Mouse (Mus musculus): ENCODE measurements around the gene Mgrn1. TPM values are rescaled to one million over a fixed set of nuclear protein-coding genes. Genes with fewer than 3 reads are reported as not detected.

Gene Mgrn1
- total RNA-seq, 2 experiments from 2014 or later, result 219 to 221 TPM

DNA sequence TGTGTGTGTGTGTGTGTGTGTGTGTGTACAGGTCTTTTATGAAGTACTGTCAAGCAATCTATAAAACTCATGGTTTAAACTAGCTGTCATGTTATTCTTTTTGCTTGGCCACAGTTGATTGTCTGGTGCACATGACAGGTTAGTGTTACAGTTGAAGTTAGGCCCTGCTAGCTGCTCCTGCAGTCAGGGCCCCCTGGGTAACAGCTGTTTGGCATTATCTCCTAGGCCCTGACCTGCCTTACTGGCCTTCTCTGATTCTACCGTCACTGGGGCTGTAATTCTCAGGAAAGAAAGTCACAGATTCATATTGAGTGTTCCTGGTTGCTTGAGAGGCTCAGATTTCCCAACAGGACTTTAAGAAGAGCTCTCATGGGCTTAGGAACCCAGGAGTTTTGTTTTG, 19.5 kb downstream of the Mgrn1 start:
- DNase-seq (ENCODE audit: extremely low spot score in 1 of 2, low spot score in 1 of 2), result no peak

DNA sequence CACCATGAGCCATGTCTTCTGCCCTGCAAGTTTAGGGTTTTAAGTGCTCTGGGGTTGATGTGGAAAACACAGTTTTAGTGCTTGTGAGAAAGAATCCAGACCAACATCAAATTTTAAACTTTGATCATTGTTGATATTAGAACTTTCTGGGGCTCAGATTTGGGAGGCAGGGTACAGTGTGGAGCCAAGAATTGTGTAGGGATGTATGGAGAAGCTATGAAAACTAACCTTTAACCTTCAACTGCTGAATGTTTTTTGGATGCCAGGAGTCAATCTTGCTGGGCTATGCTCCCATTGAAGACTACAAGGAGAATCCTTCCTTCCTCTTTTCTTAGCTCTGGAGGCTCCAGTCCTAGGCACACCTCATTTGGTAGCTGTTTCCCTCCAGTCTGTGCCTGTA, 20.5 kb downstream of the Mgrn1 start:
- no peak for DNase-seq (ENCODE audit: extremely low spot score in 1 of 2, low spot score in 1 of 2)

DNA sequence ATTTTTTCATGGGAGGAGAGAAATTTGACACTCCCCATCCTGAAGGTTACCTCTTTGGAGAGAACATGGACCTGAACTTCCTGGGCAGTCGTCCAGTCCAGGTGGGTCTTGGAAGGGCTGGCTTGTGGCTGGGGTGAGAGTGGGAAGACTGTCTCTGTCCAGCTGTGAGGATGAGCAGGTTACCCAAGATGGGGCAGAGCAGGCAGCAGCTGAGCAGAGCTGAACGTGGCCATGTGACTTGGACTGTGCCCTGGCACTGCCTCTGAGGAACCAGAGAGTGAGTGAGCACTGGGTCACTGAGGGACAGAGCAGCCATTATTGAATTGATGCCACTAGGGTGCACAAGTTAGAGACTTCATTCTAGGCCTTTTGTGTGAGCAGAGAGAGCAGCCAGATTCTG, 21.3 kb downstream of the Mgrn1 start:
- no peak for DNase-seq (ENCODE audit: extremely low spot score in 1 of 2, low spot score in 1 of 2)

DNA sequence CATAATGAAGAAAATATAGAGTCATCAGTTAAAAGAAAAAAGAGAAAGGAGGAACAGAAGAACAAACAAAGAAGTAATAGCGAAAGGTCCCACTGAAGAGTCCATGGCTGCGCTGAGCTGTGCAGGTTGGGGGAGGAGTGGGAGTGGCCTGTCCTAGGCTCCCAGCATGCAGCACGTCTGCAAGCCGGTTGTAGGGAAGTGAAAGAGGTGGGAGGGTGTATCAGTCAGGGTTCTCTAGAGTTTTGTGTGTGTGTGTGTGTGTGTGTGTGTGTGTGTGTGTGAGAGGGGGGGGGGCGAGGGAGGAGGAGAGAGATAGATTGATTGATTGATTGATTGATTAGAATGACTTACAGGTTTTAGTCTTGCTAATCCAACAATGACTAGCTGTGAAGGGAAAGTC, 21.9 kb downstream of the Mgrn1 start:
- DNase-seq (ENCODE audit: extremely low spot score in 1 of 2, low spot score in 1 of 2), result no peak

DNA sequence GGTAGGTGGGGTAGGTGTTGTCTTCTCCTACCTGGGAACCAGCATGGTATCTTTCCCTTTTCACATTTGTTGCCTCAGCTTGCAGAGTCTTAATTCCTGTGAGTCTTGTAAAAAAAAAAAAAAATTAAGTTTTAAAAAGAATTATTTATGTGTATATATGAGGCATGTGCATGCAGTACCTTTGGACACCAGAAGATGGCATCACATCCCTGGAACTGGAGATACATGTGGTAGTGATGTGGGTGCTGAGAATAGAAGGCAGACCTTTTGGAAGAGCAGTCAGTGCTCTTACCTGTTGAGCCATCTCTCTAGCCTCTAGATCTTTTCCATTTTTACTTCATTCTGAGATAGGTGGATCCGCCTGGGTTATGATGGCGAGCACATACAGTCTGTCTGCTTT, 23.7 kb downstream of the Mgrn1 start:
- no peak for DNase-seq (ENCODE audit: extremely low spot score in 1 of 2, low spot score in 1 of 2)

DNA sequence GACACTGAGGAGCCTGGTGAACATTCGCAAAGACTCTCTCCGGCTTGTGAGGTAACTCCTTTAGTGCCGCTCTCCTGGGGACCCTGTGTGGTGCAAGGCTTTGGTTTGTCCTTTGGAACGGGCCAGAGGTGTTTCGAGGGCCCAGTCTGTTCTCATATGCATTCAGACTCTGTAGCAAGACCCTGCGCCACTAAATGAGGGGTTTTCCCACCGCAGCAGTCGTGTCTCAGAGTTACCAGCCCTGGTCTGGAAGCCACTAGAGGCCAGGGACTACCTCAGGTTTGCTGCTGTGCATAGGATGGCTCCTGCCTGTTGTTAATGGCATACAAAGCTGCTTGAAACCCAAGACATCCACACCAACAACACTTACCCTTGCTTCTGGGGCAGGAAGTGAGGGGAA, 24.7 kb downstream of the Mgrn1 start:
- DNase-seq (ENCODE audit: extremely low spot score in 1 of 2, low spot score in 1 of 2), result no peak

DNA sequence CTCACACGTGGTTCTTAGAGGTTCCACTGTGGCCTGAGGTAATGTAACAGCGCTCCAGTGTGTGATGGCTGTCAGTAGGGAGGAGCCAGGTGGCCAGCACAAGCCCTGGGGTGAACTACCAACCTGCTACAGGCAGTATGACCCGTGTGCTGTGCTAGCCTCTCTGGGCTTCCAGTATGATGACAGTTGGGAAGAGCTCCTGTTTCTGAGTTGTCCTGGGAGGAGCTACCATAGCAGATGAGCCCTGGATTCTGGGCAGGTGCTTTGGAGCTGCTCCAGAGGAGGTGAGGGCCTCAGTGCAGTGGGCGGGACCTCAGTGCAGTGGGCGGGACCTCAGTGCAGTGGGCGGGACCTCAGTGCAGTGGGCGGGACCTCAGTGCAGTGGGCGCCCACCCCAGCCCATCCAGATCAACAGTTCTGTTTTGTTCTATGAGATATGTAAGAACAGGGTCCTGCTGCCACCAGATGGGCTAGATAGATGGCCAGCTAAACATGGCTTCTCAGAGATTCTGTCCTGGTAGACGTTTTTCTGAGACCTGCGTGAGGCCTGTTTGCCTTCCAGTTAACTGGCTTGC, 26.1 kb downstream of the Mgrn1 start:
- no peak for DNase-seq (ENCODE audit: extremely low spot score in 1 of 2, low spot score in 1 of 2)

DNA sequence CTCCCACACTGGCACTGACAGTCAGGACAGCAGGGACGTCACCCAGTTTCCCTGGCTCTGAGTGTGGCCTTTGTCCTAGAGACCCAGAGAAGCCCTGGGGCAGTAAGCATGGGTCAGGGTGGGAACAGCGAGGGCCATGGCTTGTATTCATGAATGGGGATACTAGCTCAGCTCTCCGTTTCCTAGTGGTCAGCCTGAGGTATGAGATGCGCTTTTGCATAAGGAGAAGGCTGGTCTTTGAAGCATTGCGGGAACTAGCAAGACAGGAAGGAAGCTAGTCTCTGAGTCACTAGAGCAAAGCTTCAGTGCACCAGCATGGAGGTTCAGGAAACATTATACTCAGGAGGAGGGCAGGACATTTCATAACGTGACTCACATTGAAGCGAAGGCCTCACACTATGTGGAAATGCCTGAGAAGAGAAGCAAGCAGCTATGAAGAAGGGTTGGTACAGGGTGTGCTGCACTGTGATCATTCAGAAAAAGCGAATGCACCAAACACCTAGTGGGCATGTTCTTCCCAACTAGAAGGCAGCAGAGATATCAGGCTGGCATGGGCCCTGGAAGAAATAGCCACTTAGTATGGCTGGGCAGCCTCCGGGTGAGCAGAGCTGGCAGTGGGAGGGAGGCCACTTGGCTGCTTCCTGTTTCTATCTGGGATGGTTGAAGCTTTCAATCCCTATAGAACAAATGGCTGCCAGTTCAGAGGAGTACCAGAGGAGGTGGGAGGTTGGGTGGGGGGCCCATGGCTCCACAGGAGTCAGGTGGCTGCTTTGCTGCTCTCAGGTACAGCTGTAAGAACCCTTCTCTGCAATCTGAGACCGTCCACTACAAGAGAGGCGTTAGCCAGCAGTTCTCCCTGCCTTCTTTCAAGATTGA, 27.1 kb downstream of the Mgrn1 start:
- no peak for DNase-seq (ENCODE audit: extremely low spot score in 1 of 2, low spot score in 1 of 2)

DNA sequence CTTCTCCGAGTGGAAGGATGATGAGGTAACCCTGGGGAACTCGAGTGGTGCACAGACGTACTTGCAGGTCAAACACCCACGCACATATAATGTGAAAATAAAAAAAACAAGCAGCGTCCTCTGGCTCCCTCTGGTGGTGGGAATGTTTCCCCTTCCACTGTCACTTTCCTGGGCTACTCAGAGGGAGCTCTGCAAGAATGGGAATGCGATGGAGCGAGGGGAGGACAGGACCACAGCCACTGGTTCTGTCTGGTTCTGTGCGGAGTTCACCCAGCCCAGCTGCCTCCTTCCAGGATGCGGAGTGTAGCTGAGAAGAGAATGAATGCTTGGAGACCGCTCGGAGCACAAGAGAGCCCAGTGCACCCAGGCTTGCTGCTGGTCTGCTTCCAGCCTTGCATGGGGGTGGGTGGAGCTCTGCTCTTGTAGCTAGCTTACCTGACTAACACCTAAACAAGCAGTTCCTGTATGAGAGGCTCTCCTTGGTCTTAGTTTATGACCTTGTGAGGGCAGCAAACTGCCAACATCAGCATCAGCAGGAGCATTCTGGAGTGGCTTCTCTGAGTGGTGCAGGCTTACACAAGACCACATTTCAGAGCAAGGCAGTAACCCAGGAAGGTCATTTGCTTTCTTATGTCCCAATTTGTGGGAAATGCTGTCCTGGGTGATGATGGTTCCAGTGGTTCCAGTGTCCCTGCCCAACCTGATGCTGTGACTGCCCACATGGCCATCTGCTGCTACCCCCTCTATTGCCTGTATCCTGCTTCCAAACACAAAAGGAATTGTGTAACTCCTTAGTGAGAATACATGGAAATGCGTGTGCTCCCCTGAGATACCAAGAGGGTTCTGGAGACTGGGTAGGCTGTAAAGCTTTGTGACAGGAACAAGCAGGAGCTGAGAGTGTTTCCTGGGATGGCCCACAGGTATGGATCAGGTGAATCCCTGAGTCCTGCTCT, 28.0 kb downstream of the Mgrn1 start:
- peak; percentile 90 to 96 for DNase-seq (ENCODE audit: extremely low spot score in 1 of 2, low spot score in 1 of 2)

DNA sequence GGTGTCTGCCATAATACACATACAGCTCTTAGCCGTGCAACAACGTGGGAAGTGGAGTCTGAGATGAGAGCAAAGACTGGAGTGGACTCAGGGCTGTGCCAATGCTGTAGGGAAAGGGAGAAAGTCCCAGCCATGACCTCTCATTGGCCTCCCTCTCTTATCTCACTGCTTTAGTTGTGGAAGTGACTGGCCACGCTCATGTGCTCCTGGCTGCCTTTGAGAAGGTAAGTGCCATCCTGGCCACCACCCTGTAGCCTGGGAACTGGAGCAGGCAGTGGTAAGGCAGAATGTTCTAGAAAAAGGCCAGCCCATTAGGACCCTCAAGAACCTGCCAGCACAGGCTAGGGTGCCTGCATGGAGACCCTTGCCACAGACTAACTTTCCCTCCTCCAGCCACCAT, 29.9 kb downstream of the Mgrn1 start:
- DNase-seq (ENCODE audit: extremely low spot score in 1 of 2, low spot score in 1 of 2), result no peak

DNA sequence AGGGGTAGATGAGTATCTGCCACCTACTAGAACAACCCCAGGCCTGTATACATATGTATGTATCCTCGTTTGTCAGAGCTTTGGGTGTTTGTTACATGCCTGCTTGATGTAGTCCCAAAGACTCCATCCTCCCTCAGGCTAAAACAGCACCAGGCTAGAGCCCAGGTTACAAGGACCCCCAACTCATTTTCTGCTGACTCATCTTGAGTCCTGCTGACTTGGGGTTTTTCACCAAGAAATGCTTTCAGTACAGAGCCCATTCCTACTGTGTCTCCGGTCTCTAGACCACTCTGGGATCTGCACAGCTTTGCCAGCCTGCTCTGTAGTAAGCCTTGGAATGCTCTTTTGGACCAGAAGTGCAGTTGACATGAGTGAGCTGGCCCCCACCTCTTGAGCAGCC, 30.6 kb downstream of the Mgrn1 start:
- DNase-seq (ENCODE audit: extremely low spot score in 1 of 2, low spot score in 1 of 2), result no peak

DNA sequence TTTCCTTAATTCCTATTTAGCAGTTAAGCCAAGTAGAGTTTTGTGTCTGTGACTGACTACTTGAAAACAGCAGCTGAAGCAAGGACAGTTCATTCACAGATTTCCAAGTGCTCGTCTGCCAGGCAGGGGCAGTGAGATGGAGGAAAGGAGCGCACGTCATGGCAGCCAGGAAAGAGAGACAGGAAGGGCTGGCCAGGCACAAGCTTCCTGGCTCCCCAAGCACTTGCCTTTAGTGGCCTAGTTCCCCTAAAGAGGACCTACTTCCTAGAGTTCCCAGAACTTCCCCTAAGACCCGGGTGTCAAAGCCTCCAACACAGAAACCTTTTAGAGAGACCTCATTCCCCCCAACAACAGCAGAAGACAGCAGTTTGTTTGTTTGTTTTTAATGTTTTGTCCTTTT, 34.5 kb downstream of the Mgrn1 start:
- DNase-seq (ENCODE audit: extremely low spot score in 1 of 2, low spot score in 1 of 2), result no peak

DNA sequence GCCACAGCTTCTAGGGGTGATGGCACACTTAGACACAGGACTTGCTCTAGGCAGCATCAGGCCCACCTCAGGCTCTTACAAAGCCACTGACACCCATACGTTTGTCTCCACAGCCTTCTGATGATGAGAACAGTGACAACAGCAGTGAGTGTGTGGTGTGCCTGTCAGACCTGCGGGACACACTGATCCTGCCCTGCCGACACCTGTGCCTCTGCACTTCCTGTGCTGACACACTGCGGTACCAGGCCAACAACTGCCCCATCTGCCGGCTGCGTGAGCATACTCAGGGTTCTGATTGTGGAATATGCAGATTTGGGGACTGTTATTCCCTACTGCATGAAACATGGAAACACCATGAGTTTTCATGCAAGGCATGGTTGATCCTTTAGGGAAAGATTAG, 36.4 kb downstream of the Mgrn1 start:
- no peak for DNase-seq (ENCODE audit: extremely low spot score in 1 of 2, low spot score in 1 of 2)

DNA sequence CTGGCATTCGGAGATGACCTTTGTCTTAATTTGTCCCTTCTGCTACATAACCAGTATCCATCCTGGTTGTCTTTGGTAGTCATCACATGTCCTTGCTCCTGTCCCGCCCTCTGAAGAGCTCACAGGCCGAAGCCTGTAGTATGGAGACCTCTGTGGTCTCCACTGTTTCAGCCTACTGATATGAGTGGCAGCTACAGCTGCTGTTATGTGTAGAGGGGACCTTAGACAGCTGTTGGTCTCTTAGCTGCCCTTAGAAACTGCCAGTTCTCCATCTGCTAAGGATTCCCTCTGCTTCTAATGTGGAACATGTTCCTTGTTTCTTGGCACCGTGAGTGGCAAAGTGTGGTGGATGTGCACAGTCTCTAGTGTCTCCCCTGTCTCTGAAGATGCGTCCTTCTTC, 37.9 kb downstream of the Mgrn1 start:
- DNase-seq (ENCODE audit: extremely low spot score in 1 of 2, low spot score in 1 of 2), result no peak

DNA sequence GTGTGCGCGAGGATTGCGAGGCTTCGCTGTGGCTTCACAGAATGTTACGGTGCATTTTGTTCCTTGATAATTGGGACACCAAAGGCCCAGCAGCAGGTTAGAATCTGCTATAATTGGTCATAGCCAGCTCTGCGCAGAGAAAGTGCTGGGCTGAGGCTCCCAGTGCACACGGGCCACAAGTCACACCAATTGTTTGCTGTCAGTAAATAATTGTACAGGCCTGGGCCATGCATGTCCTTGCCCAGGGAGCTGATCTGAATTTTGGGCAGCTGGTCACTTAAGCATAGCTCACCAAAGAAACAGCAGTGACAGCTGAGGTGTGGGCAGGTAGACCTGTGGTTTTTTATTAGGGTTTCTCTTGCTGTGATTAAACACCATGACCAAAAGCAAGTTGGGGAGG, 41.9 kb downstream of the Mgrn1 start:
- no peak for DNase-seq (ENCODE audit: extremely low spot score in 1 of 2, low spot score in 1 of 2)

DNA sequence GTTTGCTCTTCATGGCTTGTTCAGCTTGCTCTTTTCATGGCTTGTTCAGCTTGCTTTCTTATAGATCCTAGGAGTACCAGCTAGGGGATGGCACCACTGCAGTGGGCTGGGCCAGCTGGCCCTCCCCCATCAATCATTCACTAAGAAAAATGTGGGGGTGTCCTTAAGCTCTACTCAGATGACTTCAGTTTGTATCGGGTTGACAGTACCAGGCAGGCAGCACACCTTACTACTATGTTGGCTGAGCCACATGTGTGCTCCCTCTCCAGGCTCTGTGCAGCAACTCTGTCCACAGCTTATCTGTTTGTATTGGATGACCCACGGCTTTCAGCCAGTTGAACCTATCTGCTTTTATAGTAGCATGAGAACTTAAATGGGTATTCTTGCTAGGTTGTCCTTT, 42.4 kb downstream of the Mgrn1 start:
- no peak for DNase-seq (ENCODE audit: extremely low spot score in 1 of 2, low spot score in 1 of 2)

DNA sequence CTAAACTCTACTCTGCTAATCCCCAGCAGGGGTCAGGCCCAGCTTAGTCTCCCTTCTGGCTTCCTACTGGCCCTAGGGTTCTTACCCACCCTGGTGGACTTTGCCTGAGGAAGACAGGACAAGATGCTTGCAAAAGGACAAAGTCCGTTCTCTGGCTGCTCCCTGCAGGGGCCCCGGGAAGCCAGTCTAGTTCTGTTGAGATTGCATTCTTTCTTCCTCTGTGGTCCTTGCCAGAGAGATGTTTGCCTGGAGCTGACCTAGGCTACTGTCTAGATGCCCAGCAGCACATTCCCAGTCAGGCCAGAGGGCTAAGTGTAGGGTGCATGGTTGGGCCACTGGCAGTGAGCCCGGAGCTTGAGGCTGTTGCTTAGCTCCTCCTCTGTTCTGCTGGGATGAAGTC, 46.4 kb downstream of the Mgrn1 start:
- DNase-seq (ENCODE audit: extremely low spot score in 1 of 2, low spot score in 1 of 2), result no peak

DNA sequence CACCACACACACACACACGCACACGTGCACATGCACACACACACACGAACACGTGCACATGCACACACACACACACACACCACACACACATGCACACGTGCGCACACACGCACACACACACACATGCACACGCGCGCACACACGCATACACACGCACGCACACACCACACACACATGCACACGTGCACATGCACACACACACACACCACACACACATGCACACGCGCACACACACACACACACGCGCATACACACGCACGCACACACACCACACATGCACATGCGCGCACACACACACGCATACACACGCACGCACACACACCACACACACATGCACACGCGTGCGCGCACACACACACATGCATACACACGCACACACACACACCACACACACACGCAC, 49.4 kb downstream of the Mgrn1 start:
- no peak for DNase-seq (ENCODE audit: extremely low spot score in 1 of 2, low spot score in 1 of 2)

DNA sequence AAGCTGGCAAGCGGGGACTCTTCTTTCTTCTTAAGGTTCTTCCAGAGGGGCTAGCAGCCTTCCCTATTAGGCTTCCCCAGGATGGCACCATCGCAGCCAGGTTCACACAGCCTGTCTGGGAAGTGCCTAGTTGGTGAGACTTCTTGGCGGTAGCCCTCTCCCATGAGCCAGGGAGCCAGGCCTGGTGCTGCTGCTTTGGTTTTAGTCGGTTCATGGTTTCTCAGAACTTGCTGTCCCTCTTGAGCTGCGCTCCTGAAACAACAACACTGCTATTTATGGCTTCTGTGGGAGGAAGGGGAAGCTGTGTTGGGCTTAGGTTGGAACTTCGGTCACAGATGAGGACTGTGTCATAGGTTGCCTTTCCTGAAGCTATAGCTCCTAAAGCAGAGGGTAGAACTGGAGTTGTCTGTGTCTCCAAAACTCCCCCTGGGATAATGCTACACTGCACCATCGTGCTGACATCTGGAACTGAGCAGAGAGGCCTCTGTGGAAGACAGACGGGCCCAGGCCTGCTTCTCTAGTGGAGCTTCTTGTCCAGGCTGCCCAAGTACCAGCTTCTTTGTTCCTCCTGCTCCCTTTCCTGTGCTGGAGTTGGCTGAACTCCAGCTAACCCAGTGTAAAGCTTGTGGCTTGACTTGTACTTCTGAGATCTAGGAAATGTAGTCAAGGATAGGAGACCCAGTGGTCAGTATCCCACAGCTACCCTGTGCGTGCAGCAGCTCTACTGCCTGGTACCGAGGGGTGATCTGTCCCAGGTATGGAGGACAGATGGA, 50.1 kb downstream of the Mgrn1 start:
- no peak for DNase-seq (ENCODE audit: extremely low spot score in 1 of 2, low spot score in 1 of 2)

DNA sequence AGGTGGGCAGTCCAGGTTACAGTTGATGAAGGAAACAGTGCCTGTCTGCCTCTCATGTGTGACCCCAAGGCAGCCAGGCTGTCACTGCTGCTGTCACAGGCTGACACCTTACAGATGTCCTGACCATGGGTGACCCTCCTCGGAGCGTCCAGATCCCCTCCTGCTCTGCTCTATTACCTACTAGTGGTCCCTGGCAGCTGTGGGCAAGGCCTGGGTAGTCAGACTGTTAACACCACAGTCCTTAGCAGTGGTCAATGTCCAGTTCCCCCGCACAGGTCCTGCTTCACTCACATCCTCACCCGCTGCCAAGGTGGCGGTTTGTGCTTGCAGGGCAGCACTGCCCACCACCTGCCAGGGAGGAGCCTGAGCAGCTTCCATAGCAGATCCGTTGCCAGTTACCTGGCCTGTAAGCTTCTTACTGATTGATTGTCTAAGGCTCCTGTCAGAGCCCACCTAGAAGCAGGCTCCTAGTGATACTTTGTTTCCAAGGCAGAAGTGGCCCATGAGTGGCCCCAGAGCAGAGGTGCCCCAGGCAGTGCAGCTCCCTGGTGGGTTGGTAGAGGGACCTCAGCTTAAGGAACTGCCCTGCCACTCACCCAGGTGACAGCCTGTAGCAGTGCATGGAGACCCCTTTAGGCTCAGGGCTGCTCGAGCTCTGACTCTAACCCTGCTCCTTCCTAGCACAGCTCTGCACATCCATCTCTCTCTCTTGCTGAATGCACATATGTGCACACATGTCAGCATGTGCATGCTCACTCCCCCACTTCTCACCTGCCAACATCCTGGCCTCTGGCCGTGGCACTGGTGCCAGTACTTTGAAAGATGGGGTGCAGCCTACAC, 51.5 kb downstream of the Mgrn1 start:
- no peak for DNase-seq (ENCODE audit: extremely low spot score in 1 of 2, low spot score in 1 of 2)

Measured in layer of hippocampus, postnatal 25 days (tissue).